8 mouse cellular contexts compared by ENCODE assay signal in the genomic region with DNA sequence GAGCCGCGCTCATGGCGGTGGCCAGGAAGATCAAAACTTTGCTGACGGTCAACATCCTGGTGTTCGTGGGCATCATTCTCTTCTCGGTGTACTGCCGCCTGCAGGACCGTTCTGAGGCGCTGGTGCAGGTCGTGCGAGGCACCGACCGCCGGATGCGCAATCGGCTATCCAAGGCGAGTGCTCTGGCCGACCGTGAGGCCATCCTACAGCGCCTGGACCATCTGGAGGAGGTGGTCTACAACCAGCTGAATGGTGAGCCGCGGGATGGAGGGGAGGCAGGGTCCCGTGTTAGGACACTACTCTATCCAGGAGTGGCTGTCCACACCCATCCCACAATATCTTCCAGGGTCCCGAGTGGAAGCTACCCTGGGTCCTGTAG. TPM values are rescaled to one million over a fixed set of nuclear protein-coding genes. Genes with fewer than 3 reads are reported as not detected.
DNase-seq lines count a peak whose midpoint lies in the region; ATAC-seq and TF ChIP-seq lines count a peak whose summit lies in the region.

No protein-coding gene starts in this region.

- no peaks in the 10 kb centered on the region for H3K4me1 ChIP-seq in lung, postnatal 0 days (ENCODE audit: insufficient read depth, low read depth, low read length)
- peaks cover 16% of the 10 kb centered on the region for H3K4me1 ChIP-seq in forebrain, embryonic 10.5 days
- H3K4me1 ChIP-seq in limb, embryonic 11.5 days (ENCODE audit: control insufficient read depth, insufficient read depth, low read length): no peaks in the 10 kb centered on the region; the same call in 1 of the 2 replicates
- peaks cover 6% of the 10 kb centered on the region for H3K4me1 ChIP-seq in stomach, embryonic 15.5 days

- ATAC-seq in lung, postnatal 0 days: peak; percentile 16; the same call in 1 of the 2 replicates
- ATAC-seq in limb, embryonic 11.5 days (ENCODE audit: insufficient number of reproducible peaks, low FRiP score, low TSS enrichment, low read depth): no peak
- ATAC-seq in stomach, embryonic 15.5 days (ENCODE audit: insufficient read depth, low FRiP score, low read depth): no peak

- no peaks in the 10 kb centered on the region for H3K36me3 ChIP-seq in lung, postnatal 0 days (ENCODE audit: insufficient read depth, low read length)
- H3K36me3 ChIP-seq in forebrain, embryonic 10.5 days (replicated peaks): no peaks in the 10 kb centered on the region
- no peaks in the 10 kb centered on the region for H3K36me3 ChIP-seq in limb, embryonic 11.5 days (ENCODE audit: control insufficient read depth, insufficient read depth, low read length)
- H3K36me3 ChIP-seq in stomach, embryonic 15.5 days: no peaks in the 10 kb centered on the region

- H3K9me3 ChIP-seq in lung, postnatal 0 days (ENCODE audit: low read length): no peaks in the 10 kb centered on the region
- H3K9me3 ChIP-seq in forebrain, embryonic 10.5 days: no peaks in the 10 kb centered on the region
- no peaks in the 10 kb centered on the region for H3K9me3 ChIP-seq in limb, embryonic 11.5 days (ENCODE audit: control insufficient read depth, low read length)
- H3K9me3 ChIP-seq in stomach, embryonic 15.5 days: no peaks in the 10 kb centered on the region

- TF ChIP-seq CTCF in lung, postnatal 0 days (IDR thresholded peaks at IDR 0.05): peak; percentile 9; the same call in 1 of the 2 replicates

- peaks cover 31% of the 10 kb centered on the region for H3K27me3 ChIP-seq in lung, postnatal 0 days (replicated peaks; ENCODE audit: insufficient read depth, low read length)
- H3K27me3 ChIP-seq in forebrain, embryonic 10.5 days (ENCODE audit: poor library complexity, severe bottlenecking): peaks cover 74% of the 10 kb centered on the region
- H3K27me3 ChIP-seq in limb, embryonic 11.5 days (ENCODE audit: control insufficient read depth, insufficient read depth, low read length): peaks cover 39% of the 10 kb centered on the region
- H3K27me3 ChIP-seq in stomach, embryonic 15.5 days (replicated peaks): peaks cover 62% of the 10 kb centered on the region

- no peak overlapping the region for H3K9ac ChIP-seq in lung, postnatal 0 days (replicated peaks; ENCODE audit: low read depth)
- no peak overlapping the region for H3K9ac ChIP-seq in limb, embryonic 11.5 days (ENCODE audit: low read length)
- no peak overlapping the region for H3K9ac ChIP-seq in stomach, embryonic 15.5 days

- DNase-seq in lung, postnatal 0 days (ENCODE audit: low spot score): no peak
- DNase-seq in lung, postnatal 14 days: no peak
- no peak for DNase-seq in forebrain, embryonic 10.5 days (ENCODE audit: extremely low spot score, low spot score)
- DNase-seq in limb, embryonic 11.5 days (ENCODE audit: low spot score): no peak
- DNase-seq in left cerebral cortex, postnatal 14 days (ENCODE audit: low spot score in 2 of 2): no peak
- DNase-seq in embryo, embryonic 9.5 days (ENCODE audit: extremely low spot score): no peak
- DNase-seq in layer of hippocampus, postnatal 10 days (ENCODE audit: low spot score in 2 of 2): no peak

- no peak for TF ChIP-seq EP300 in lung, postnatal 0 days (IDR thresholded peaks at IDR 0.05)

- intact Hi-C loops in left cerebral cortex, postnatal 14 days (cut with DNase I): no loop called here

- H3K27ac ChIP-seq in lung, postnatal 0 days (ENCODE audit: low read length): no peak overlapping the region
- H3K27ac ChIP-seq in forebrain, embryonic 10.5 days: no peak overlapping the region
- H3K27ac ChIP-seq in limb, embryonic 11.5 days (replicated peaks; ENCODE audit: low read depth, low read length): no peak overlapping the region
- H3K27ac ChIP-seq in stomach, embryonic 15.5 days: no peak overlapping the region

- WGBS in lung, postnatal 0 days: 3% methylated on average over 24 of the region's 24 CpGs
- WGBS in forebrain, embryonic 10.5 days: 2% methylated on average over 24 of the region's 24 CpGs
- WGBS in limb, embryonic 11.5 days: 3% methylated on average over 24 of the region's 24 CpGs
- 1% methylated on average over 23 of the region's 24 CpGs for WGBS in stomach, embryonic 15.5 days

- no peak overlapping the region for H3K4me2 ChIP-seq in lung, postnatal 0 days (replicated peaks; ENCODE audit: low read depth, low read length)
- H3K4me2 ChIP-seq in limb, embryonic 11.5 days (ENCODE audit: low read depth, severe bottlenecking): peak overlapping the region; percentile 66; the same call in 1 of the 2 replicates
- H3K4me2 ChIP-seq in stomach, embryonic 15.5 days: peak overlapping the region; percentile 75

- H3K4me3 ChIP-seq in lung, postnatal 0 days (ENCODE audit: low read depth, low read length): no peak overlapping the region
- H3K4me3 ChIP-seq in forebrain, embryonic 10.5 days: peak overlapping the region; percentile 55
- H3K4me3 ChIP-seq in limb, embryonic 11.5 days (ENCODE audit: low read depth, low read length): peak overlapping the region; percentile 35; the same call in 1 of the 2 replicates
- H3K4me3 ChIP-seq in stomach, embryonic 15.5 days (replicated peaks): peak overlapping the region; percentile 40

RNA-seq across cellular contexts. Expression of a gene that starts 0.5 kb away (rescaled TPM):
- 0.18 and 0.26 TPM in 2 replicates for polyA plus RNA-seq in lung, postnatal 0 days (2015; fragmentation: Nextera tagmentation; extraction: Ambion mirVana)
- polyA plus RNA-seq in forebrain, embryonic 10.5 days (2016; fragmentation: Nextera tagmentation; extraction: Ambion mirVana): 0.44 and 0.67 TPM in 2 replicates
- not detected in 2 replicates for polyA plus RNA-seq in limb, embryonic 11.5 days (2014; fragmentation: Nextera tagmentation; extraction: Ambion mirVana)
- 0.46 and 0.71 TPM in 2 replicates for polyA plus RNA-seq in stomach, embryonic 15.5 days (2015; fragmentation: Nextera tagmentation; extraction: Ambion mirVana)
- 10 to 100 TPM; 83.1 to 88.7 TPM for total RNA-seq in left cerebral cortex, postnatal 14 days (2021)
- total RNA-seq in layer of hippocampus, postnatal 10 days (2021): 10 to 100 TPM; 76.5 to 77.2 TPM
